Mouse (Mus musculus): Measurements from ENCODE around the gene Castor1.
"Not testable (repeated sequence)": the region's sequence is repeated elsewhere in the genome, so short reads cannot be mapped to it uniquely, and the experiment has no call there.

Gene Castor1

GRCm38 (mm10) chr11:4217914-4218629, at the start of gene Castor1:
Gene Castor1 (plus strand): TSS chr11:4218225.
- peak; percentile 54 to 66 for DNase-seq (ENCODE audit: low spot score in 2 of 2)

- DNase-seq (ENCODE audit: low spot score in 2 of 2): peak; percentile 63 to 71
These were observed 43.4 kb upstream of the Castor1 start for GRCm38 (mm10) chr11:4174586-4174985.

GRCm38 (mm10) chr11:4177716-4178115, 40.3 kb upstream of the Castor1 start:
- no peak for DNase-seq (ENCODE audit: low spot score in 2 of 2)

GRCm38 (mm10) chr11:4182061-4182460, 36.0 kb upstream of the Castor1 start:
- DNase-seq (ENCODE audit: low spot score in 2 of 2): no peak

DNA sequence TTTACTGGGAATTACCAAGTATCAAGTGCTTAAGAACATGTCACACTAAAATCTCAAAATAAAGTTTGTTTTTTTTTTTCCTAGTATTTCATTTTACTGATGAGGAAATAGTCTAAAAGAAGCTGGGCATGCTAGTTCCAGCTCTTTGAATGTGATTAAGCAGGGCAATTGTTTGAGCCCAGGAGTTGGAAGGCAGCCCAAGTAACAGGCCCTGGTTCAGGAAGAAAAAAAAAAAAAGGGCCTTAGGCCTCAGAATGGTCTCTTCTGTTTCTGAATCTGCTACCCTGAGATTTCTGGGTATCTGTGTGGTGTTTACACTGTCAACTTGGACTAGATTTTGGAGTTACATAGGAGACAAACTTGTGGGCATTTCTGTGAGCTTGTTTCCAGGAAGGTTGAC, 34.5 kb upstream of the Castor1 start:
- no peak for DNase-seq (ENCODE audit: low spot score in 2 of 2)

DNA sequence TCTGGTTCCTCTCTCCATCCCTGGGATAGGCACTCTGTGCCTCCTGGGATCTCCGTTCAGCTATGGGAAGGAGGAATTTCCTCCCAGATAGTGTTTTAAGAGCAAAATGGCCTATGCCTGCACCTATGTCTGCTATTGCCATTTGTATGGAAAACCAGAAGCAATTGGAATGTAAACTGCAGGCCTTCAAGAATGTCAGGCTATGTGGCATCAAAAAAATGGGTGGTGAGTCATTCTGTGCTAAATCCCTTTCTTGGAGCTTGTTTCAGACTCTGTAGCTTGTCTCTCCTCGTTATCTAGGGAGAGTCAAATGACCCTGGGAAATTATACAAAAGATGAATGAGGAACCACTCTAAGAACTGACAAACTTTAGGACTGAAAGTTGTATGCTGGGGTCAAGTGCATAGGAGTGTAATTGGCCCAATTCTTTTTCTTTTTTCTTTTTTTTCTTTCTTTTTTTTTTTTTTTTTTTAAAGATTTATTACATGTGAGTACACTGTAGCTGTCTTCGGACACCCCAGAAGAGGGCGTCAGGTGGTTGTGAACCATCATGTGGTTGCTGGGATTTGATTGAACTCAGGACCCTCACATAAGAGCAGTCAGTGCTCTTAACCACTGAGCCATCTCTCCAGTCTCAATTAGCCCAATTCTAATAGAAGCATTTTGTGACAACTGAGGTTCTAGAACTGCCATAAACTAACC, 33.6 kb upstream of the Castor1 start:
- no peak for DNase-seq (ENCODE audit: low spot score in 2 of 2)

GRCm38 (mm10) chr11:4185480-4185879, 32.5 kb upstream of the Castor1 start:
- not testable (repeated sequence) for DNase-seq (ENCODE audit: low spot score in 2 of 2)

GRCm38 (mm10) chr11:4186486-4187317, 31.3 kb upstream of the Castor1 start, which contains the start of gene Tbc1d10a:
Gene Tbc1d10a (plus strand): TSS chr11:4186789.
- peak; percentile 97 to 98 for DNase-seq (ENCODE audit: low spot score in 2 of 2)

DNA sequence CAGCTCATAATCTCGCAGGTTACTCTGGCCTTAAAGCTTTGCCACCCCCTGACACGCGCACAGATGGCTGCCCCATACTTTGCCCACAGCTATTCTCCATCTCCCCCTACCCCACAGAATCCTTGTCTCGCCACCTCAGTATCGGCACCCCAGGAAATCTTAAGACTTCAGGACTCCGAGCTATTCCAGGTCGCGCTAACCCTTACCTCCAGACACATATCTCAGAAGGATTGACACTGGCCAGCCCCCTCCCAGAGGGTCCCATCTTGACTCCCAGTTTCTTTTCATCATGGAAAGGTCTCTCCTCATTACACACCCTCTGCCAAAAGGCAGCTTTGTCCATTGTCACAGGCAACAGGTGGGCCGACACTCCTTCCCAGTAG, 30.7 kb upstream of the Castor1 start:
- no peak for DNase-seq (ENCODE audit: low spot score in 2 of 2)

- no peak for DNase-seq (ENCODE audit: low spot score in 2 of 2)
These were observed 28.8 kb upstream of the Castor1 start for GRCm38 (mm10) chr11:4189182-4189581.

GRCm38 (mm10) chr11:4190677-4191076, 27.3 kb upstream of the Castor1 start:
- no peak for DNase-seq (ENCODE audit: low spot score in 2 of 2)

- DNase-seq (ENCODE audit: low spot score in 2 of 2): no peak
These were observed 25.3 kb upstream of the Castor1 start for GRCm38 (mm10) chr11:4192757-4193156.

GRCm38 (mm10) chr11:4193420-4193819, 24.6 kb upstream of the Castor1 start:
- no peak for DNase-seq (ENCODE audit: low spot score in 2 of 2)

DNA sequence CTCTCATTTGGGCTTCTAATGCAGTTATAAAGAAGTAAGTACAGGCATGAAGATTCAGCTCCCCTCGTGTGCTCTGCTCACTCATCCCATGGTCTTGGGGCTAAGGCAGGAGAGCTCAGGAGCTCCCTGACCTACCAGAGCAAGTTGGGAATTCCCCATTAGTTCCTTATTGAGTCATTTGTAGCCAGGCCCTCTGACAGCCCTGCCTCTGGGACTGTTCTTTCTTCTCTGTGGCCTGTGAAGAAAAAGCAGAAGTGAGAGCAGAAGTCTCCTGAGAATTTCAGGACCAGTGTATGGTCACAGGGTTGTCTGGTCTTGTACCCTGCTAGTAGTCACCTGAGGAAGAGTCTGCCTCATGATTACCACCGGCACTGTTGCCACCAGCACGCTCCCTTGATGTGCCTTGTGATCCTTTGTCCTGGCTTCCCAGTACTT, 22.4 kb upstream of the Castor1 start:
- DNase-seq (ENCODE audit: low spot score in 2 of 2): no peak

DNA sequence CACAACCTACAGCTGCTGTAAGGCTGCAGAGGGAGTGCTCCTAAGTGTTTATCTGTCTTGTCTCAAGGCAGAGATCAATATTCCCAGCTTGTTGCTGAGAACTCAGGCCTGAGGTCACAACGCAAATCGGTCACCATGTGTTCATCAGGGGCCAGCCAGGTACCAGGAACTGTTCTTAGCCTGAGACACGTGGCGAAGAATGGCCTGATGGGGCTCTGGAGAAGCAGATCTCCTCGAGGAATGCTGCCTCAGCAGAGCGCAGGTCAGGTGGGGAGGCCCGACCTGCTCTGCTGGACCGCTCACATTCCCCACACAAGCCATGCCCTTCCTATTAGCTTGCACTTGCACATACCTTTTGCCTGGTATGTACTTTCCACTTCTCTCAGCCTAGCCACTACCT, 21.4 kb upstream of the Castor1 start:
- no peak for DNase-seq (ENCODE audit: low spot score in 2 of 2)

- DNase-seq (ENCODE audit: low spot score in 2 of 2): no peak
These were observed 20.3 kb upstream of the Castor1 start for GRCm38 (mm10) chr11:4197691-4198090.

GRCm38 (mm10) chr11:4201981-4202700, 15.9 kb upstream of the Castor1 start:
- DNase-seq (ENCODE audit: low spot score in 2 of 2): no peak

DNA sequence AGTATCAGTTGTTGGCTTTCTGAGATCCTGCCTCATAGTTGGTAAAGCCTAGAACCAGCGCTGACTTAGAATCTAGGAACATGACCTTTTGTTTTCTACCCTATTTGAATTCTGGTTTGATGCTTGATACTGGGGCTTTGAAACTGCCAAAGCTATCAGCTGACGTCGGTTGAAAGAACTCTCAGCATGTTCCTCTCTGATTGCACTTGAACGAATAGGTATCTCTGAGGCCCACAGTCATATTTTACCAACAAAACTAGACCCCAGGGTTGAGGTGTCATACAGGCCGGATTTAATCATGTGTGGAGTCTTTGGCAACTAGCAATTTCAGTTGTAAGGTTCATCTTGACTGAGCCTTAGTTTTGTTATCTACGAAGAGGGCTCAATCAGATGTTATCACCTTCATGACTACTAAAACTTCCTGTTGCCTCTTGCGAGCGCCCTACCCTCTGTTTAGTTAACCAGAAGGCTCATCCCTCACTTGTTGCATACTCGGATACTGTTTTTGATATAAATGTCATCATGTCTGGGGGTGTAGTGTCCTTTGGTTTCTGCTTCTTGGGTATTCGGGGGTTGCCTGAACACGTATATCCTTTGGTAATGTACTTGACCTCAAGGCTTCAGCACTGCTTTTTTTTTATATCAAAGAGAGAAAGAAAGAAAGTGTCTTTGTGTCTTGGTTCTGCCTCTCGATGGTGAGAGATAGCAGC, 14.9 kb upstream of the Castor1 start:
- DNase-seq (ENCODE audit: low spot score in 2 of 2): no peak

DNA sequence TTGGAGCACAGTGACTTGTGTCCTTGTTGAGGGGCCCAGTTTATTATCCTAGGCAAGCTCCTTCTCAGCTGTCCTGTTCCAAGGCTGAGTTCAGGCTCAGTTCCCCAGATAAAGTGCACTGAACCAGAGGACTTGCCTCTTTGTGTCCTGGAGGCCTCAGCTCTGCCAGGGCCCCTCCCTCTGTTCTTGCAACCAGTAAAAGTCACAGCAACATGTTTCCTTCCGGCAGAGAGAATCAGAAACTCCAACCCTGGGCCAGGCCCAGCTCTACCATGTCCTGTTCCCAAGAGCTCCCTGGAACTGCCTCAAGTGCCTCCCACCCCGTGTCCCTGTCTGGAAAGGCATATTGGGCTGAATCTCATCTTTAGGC, 14.3 kb upstream of the Castor1 start:
- no peak for DNase-seq (ENCODE audit: low spot score in 2 of 2)

DNA sequence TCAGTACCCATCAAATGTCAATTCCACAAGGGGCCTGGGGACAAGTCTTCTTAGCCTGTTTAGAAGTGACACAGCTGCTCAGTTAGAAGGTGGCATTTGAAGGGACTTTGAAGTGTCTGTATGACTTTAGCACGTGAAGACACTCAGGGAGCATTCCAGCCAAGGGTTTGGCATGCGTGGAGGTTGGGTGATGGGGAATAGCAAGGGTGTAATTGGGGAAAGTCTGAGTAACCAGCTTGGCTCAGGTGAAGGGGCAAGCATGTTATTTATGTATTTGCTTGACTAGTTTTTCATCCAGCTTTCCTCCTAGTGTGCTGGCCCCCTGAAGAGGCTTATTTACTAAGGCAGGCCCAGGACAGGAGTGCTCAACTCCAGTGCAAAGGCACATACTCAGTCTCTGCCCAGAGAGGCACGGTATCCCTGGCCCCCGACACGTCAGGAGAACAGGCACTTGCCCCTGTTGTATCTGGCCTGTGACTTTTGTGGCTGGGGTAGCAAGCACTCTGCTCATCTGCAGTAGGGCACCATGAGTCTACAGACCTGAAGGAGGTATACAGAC, 12.8 kb upstream of the Castor1 start:
- DNase-seq (ENCODE audit: low spot score in 2 of 2): no peak

DNA sequence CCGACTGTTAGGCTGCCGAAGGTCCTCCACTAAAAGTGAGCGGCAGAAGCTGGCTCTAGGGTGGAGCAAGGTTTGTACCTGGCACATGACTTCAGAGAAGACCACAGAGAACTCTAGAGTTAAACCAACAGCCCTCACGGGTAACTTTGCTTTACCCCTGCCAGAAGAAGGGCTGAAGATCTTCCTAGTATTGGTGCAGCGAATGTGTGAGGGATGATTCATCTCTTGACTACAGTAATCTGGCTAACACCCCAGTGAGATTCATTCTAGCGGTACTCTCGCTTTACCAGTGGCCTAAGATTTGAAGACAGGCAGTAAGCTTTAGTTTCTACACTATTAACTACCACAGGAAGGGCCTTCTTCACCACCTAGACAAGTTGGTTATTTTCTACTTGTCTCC, 12.1 kb upstream of the Castor1 start:
- DNase-seq (ENCODE audit: low spot score in 2 of 2): no peak
